Mouse (Mus musculus) stomach, postnatal 0 days (tissue): ENCODE data around the gene Kcnip4.

Experiments
- CTCF ChIP-seq: IDR thresholded peaks from 2 replicates; pipeline ENCODE4 v1.5.1; 2016; ENCODE audit warnings: antibody characterized with exemption, low read depth, mild to moderate bottlenecking, moderate library complexity
- EP300 ChIP-seq: optimal IDR thresholded peaks from 2 replicates; pipeline ENCODE3; 2016; ENCODE audit warnings: antibody characterized with exemption

DNA sequence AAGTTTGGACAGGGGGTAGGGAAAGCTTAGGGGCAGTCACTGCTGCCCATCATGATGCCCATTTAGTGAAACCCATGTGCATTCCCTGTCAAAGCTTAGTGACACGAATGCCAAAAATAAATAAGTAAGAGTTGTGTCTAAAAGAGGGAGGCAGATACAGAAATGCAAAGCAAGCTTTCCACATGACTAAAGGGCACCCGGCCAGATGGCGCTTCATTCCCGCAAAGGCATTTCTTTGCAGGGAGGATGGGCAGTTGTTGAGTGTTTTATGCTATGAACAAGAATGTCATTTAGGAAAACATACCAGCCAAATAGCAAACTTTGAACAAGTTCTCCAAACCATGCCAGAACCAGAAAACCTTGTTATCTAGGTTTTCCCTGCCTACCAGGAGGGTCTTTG is 265.4 kb downstream of the Kcnip4 start:
- no peak for TF ChIP-seq CTCF
- no peak for TF ChIP-seq EP300
